Mouse (Mus musculus): ENCODE results near the gene Acsf3.

DNA sequence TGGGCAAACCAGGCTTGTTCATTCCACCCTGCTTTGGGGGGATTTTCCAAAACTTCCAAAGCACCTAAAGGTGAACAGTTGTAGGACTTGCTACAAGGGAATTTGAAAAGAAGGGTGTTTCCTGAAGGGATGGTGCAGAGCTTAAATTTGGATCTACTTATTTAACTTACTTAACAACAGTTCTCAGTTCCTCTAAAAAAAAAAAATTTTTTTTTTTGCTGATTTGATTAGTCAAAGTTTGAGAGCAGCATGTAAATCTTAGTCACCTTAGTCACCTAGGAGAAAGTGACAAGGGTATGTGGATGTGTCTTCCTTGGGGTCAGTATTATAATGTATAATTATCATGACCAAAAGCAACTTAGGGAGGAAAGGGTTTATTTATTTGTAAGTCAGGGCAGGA, 16.7 kb upstream of the Acsf3 start:
- TF ChIP-seq CTCF (IDR thresholded peaks at IDR 0.05; ENCODE audit: insufficient read depth, low read depth, low read length) (no peak), POLR2A (IDR thresholded peaks at IDR 0.05; ENCODE audit: insufficient read depth, low read depth, low read length) (no peak)

All from olfactory bulb, adult 2 months (tissue).